Mouse (Mus musculus) heart, embryonic 16.5 days (tissue): Measurements from ENCODE around the gene Unc13c. TPM values are rescaled to one million over a fixed set of nuclear protein-coding genes. Genes with fewer than 3 reads are reported as not detected.

Source experiments
- ATAC-seq: fragments of 200-750 bp; cut with Nextera tagmentation; replicated peaks from 2 replicates; pipeline ENCODE4 v1.8.0; 2017; ENCODE audit warnings: moderate number of reproducible peaks; ENCODE audit not compliant: insufficient read depth, low FRiP score; ENCODE audit errors: extremely low read depth
- H3K27ac ChIP-seq: fragments of 300-500 bp; sonication (generic); 2 replicates; pipeline ENCODE4 v1.5.1; 2014; ENCODE audit warnings: mild to moderate bottlenecking, low read length, control low read depth, moderate library complexity
- H3K27me3 ChIP-seq: fragments of 300-500 bp; sonication (generic); 2 replicates; pipeline ENCODE4 v1.6.1; 2014; ENCODE audit warnings: low read length, mixed read lengths; ENCODE audit not compliant: control insufficient read depth, insufficient read depth
- H3K36me3 ChIP-seq: fragments of 300-500 bp; sonication (generic); 2 replicates; pipeline ENCODE4 v1.6.1; 2014; ENCODE audit not compliant: control insufficient read depth, insufficient read depth
- H3K4me1 ChIP-seq: fragments of 300-500 bp; sonication (generic); 2 replicates; pipeline ENCODE4 v1.6.1; 2014; ENCODE audit warnings: low read length, mixed read lengths; ENCODE audit not compliant: control insufficient read depth, insufficient read depth
- H3K4me2 ChIP-seq: fragments of 300-500 bp; sonication (generic); 2 replicates; pipeline ENCODE4 v1.6.1; 2014; ENCODE audit warnings: low read depth, mild to moderate bottlenecking, control low read depth, low read length
- H3K4me3 ChIP-seq: fragments of 300-500 bp; sonication (generic); 2 replicates; pipeline ENCODE4 v1.5.1; 2014; ENCODE audit warnings: mild to moderate bottlenecking, control low read depth, low read length
- H3K9ac ChIP-seq: fragments of 300-500 bp; sonication (generic); 2 replicates; pipeline ENCODE4 v1.6.1; 2014; ENCODE audit warnings: low read length, control low read depth
- H3K9me3 ChIP-seq: fragments of 300-500 bp; sonication (generic); replicated peaks from 2 replicates; pipeline ENCODE4 v1.6.1; 2016; ENCODE audit warnings: low read length; ENCODE audit not compliant: control insufficient read depth
- whole genome bisulfite sequencing: fragments of 180-500 bp; shearing (Covaris S2); extraction: QIAGEN DNeasy Blood & Tissue Kit; methylation state at CpG from one replicate; pipeline ENCODE4 v1.1.7; 2014; 5-methylcytosine and 5-hydroxymethylcytosine counted together
- polyA plus RNA-seq: library from polyadenylated mRNA; unstranded; fragments of >200 nt; fragmentation: Nextera tagmentation; extraction: Ambion mirVana; gene quantifications from 2 replicates; pipeline ENCODE4 v1.2.1, GENCODE M21; 2015

Gene Unc13c
- polyA plus RNA-seq, 1 experiment from 2014 or later, result 1.4 TPM

DNA sequence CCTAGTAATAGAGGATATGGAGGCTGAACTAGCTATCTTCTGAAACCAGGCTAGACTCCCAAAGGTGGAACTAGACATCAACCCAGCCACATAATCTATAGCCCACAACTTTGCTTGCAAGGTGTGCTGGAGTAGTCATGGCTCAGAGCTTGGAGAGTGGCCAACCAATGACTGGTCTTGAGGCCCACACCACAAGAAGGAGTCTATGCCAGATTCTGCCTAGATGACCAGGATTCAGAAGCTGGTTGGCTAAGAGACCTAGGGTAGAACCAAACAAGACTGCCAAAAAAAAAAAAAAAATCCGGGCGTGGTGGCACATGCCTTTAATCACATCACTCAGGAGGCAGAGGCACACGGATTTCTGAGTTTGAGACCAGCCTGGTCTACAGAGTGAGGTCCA, 70.2 kb downstream of the Unc13c start:
- ATAC-seq, result no peak
- H3K4me3 ChIP-seq, result no peak overlapping the region
- H3K36me3 ChIP-seq, result no peaks in the 10 kb centered on the region
- H3K4me1 ChIP-seq, result no peaks in the 10 kb centered on the region
- 80% methylated on average over 3 of the region's 3 CpGs for WGBS
- H3K9me3 ChIP-seq, result no peaks in the 10 kb centered on the region
- no peak overlapping the region for H3K27ac ChIP-seq
- H3K27me3 ChIP-seq, result no peaks in the 10 kb centered on the region
- no peak overlapping the region for H3K9ac ChIP-seq
- no peak overlapping the region for H3K4me2 ChIP-seq

DNA sequence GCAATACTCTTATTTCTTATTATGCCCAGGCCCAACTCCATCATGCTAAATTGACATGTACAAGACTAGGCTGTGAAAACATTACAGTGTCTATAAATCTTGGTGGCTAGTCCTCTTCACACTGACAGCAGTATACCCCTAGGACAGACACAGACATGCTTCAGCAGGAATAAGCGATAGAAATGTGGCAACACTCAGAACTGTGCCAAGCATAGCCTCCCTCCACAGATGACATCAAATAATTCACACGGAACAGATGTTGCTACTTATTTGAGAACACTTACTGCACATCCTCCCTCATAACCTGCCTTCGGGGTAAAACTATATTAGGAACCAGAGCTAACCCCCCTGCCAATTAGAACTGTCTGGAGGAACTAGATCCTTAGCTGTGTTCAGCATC, 72.6 kb downstream of the Unc13c start:
- H3K27me3 ChIP-seq, result no peaks in the 10 kb centered on the region
- H3K4me1 ChIP-seq, result no peaks in the 10 kb centered on the region
- ATAC-seq, result no peak
- no peak overlapping the region for H3K9ac ChIP-seq
- H3K4me3 ChIP-seq, result no peak overlapping the region
- no peaks in the 10 kb centered on the region for H3K9me3 ChIP-seq
- H3K4me2 ChIP-seq, result no peak overlapping the region
- H3K36me3 ChIP-seq, result no peaks in the 10 kb centered on the region
- WGBS, result 67% methylated on average over 3 of the region's 3 CpGs
- no peak overlapping the region for H3K27ac ChIP-seq

DNA sequence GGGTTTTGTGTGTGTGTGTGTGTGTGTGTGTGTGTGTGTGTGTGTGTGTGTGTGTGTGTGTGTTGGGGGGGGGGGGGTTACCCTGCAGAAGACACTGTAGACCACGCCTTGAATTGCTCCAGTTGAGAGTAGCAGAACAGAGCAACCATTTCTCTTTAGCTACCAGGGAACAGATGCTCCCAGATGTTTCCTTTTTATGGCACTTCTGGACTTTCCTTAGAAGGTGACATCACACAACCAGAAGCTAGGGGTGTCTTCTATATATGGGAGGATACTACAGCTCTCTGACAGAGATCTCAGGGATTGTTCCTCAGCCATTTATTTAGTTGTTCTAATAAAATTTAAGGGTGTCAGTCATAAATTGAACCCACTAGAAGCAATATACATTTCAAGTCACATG, 85.2 kb downstream of the Unc13c start:
- 64% methylated on average over 1 of the region's 1 CpGs for WGBS
- no peak for ATAC-seq
- Histone ChIP-seq H3K9me3 (0 out of 2 replicates have a peak, but pooled peaks cover 2% of the 10 kb centered on the region), H3K9ac (no peak overlapping the region), H3K4me1 (no peaks in the 10 kb centered on the region), H3K4me2 (no peak overlapping the region), H3K27me3 (no peaks in the 10 kb centered on the region), H3K27ac (no peak overlapping the region), H3K4me3 (no peak overlapping the region), H3K36me3 (no peaks in the 10 kb centered on the region)

DNA sequence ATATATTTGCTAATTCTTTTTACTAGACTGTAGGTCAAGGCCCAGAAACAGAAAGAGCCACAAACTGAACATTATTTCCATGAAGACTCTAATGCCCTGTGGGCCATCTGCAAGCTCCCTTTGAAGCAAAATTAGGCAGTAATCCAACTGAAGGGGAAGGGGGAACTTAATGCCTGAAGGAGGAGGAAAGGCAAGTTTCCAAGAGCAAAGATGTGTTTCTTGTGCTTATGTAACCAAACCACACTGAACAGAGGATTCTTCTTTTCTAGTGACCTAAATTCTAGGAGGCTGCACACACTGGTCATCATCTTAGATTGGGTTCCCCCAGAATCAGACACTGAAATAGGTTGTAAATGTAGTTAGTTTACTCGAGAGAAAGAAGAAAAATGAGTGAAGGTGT, 85.6 kb downstream of the Unc13c start:
- H3K27ac ChIP-seq, result no peak overlapping the region
- no peak overlapping the region for H3K4me3 ChIP-seq
- 62% methylated on average over 1 of the region's 1 CpGs for WGBS
- no peaks in the 10 kb centered on the region for H3K27me3 ChIP-seq
- no peak for ATAC-seq
- H3K4me1 ChIP-seq, result no peaks in the 10 kb centered on the region
- no peak overlapping the region for H3K9ac ChIP-seq
- H3K36me3 ChIP-seq, result no peaks in the 10 kb centered on the region
- H3K9me3 ChIP-seq, result 0 out of 2 replicates have a peak, but pooled peaks cover 2% of the 10 kb centered on the region
- no peak overlapping the region for H3K4me2 ChIP-seq

DNA sequence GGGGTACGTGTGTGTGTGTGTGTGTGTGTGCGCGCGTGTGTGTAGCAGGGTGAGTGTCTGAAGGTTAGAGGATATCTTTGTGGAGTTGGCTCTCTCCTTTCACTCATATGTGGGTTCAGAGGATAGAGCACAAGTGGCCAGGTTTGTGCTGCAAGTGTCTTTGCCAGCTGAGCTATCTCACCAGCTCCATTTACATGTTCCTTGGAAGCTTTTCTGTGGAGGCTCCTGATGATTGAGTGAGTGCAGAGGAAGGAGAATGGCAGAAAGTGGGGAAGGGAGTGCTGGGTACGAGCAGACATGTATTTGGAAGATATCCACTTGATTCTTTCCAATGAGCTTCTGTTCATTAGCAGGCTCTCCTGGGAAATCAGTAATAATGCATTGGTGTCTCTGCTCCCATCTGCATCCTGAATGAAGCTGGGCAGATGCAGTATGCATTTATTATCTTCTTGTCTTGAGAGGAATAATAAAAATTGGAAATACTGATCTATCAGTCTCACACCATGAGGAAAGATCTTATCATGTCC, 86.3 kb downstream of the Unc13c start:
- ATAC-seq, result no peak
- Histone ChIP-seq H3K36me3 (no peaks in the 10 kb centered on the region), H3K9ac (no peak overlapping the region), H3K4me1 (no peaks in the 10 kb centered on the region), H3K9me3 (0 out of 2 replicates have a peak, but pooled peaks cover 2% of the 10 kb centered on the region), H3K27ac (no peak overlapping the region), H3K4me3 (no peak overlapping the region), H3K4me2 (no peak overlapping the region), H3K27me3 (no peaks in the 10 kb centered on the region)
- 73% methylated on average over 5 of the region's 5 CpGs for WGBS

DNA sequence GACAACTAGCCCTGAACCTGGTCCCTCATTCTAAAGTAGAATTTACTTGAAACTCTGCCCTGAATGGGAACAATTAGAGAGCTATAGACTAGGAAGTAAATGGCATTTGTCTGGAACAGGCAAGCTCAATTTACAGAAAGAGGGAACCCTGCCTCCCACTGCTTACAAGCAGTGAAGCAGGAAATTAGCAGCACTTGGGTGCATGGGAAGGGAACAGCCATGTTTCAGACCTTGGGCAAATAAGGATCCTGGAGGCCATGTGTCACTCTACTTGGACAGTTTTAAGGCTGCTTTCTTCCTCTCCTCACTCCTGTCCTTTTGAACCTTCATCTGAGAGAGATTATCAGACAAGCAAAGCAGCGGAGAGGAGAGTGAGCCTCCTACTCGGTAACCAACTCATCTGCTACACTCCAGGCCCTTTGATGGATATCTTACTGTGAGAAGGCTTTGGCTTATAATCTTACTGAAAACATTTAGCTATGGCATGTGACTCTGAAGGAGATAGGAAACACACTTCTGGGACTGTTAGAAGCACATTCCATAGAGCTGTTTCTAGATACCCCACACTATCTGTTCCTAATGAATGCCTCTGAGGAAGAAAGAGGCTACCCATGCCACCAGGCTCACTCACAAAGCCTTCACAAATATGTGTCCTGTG, 101.2 kb downstream of the Unc13c start:
- no peak overlapping the region for H3K9ac ChIP-seq
- H3K4me2 ChIP-seq, result no peak overlapping the region
- no peaks in the 10 kb centered on the region for H3K9me3 ChIP-seq
- no peak overlapping the region for H3K27ac ChIP-seq
- no peaks in the 10 kb centered on the region for H3K27me3 ChIP-seq
- H3K4me3 ChIP-seq, result no peak overlapping the region
- peaks cover 7% of the 10 kb centered on the region; the same call in 1 of the 2 replicates for H3K4me1 ChIP-seq
- ATAC-seq, result no peak
- WGBS, result 28% methylated on average over 2 of the region's 2 CpGs
- no peaks in the 10 kb centered on the region for H3K36me3 ChIP-seq

DNA sequence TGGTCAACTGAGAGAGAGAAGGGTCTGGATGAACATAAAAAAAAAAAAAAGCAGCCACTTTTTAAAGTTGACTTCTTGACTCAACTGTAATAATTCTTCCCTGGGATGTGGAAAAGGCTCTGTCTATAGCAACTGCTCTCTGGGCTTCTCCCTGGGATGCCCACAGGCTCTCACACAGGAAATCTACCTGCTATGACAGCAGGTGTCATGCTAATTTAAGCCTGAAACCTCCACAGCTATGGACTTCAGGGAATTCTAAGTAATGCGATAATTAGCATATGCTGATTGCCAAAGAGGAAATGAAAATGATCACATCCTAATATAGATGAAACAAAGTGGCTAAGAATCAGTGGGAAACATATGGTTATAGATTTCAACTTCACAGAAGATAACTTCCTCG, 102.1 kb downstream of the Unc13c start:
- no peak for ATAC-seq
- H3K4me2 ChIP-seq, result no peak overlapping the region
- H3K9ac ChIP-seq, result no peak overlapping the region
- no peaks in the 10 kb centered on the region for H3K9me3 ChIP-seq
- no peak overlapping the region for H3K27ac ChIP-seq
- H3K27me3 ChIP-seq, result no peaks in the 10 kb centered on the region
- H3K4me1 ChIP-seq, result peaks cover 7% of the 10 kb centered on the region; the same call in 1 of the 2 replicates
- WGBS, result 83% methylated on average over 2 of the region's 2 CpGs
- H3K36me3 ChIP-seq, result no peaks in the 10 kb centered on the region
- no peak overlapping the region for H3K4me3 ChIP-seq

DNA sequence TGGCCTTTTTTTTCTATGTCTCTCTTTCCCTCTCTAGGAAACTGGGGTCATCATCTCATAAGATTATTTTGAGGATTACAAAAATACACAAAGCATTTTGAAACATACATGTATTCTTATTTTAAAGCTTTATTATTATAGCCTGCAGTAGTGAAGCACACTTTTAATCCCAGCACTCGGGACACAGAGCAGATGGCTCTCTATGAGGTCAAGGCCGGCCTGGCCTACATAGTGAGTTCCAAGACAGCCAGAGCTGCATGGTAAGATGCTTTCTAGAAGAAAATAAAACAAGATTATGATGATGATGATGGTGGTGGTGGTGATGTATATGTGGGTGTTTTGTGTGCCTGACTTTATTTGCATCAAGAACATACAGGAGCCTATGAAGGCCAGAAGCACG, 109.3 kb downstream of the Unc13c start:
- H3K4me1 ChIP-seq, result no peaks in the 10 kb centered on the region
- no peak overlapping the region for H3K4me2 ChIP-seq
- no peaks in the 10 kb centered on the region for H3K27me3 ChIP-seq
- no peaks in the 10 kb centered on the region for H3K36me3 ChIP-seq
- H3K9ac ChIP-seq, result no peak overlapping the region
- H3K9me3 ChIP-seq, result no peaks in the 10 kb centered on the region
- 86% methylated on average over 3 of the region's 3 CpGs for WGBS
- H3K27ac ChIP-seq, result no peak overlapping the region
- H3K4me3 ChIP-seq, result no peak overlapping the region
- ATAC-seq, result no peak

DNA sequence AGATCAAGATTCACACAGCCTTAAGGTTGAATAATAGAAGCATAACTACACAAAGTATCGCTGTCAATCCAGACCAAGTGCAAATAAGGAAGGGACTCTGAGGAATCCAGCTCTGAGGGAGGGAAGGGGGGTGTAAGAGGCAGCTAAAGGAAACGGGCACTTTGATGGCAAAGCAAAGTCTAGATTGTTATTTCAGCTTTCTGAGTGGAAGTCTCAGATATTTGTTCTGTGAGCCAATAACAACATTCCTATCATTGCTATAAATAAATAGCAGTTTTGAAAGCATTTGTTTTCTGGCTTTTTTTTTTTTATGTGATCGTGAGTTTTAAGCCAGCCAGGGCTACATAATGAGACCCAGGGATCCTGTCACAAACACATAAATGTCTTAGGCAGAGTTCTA, 114.5 kb downstream of the Unc13c start:
- H3K4me3 ChIP-seq, result no peak overlapping the region
- no peaks in the 10 kb centered on the region for H3K4me1 ChIP-seq
- H3K36me3 ChIP-seq, result no peaks in the 10 kb centered on the region
- no peak for ATAC-seq
- H3K27me3 ChIP-seq, result no peaks in the 10 kb centered on the region
- no peak overlapping the region for H3K4me2 ChIP-seq
- no peak overlapping the region for H3K9ac ChIP-seq
- no peak overlapping the region for H3K27ac ChIP-seq
- no peaks in the 10 kb centered on the region; the same call in 1 of the 2 replicates for H3K9me3 ChIP-seq
- WGBS, result 43% methylated on average over 3 of the region's 3 CpGs
